Mouse (Mus musculus) retina, embryonic 14.5 days (tissue): ENCODE results near the gene Clybl.

ENCODE experiments used
- DNase-seq: peaks from one replicate; pipeline ENCODE4 v3.0.0-alpha.2; 2015; ENCODE audit warnings: low spot score

Gene Clybl

GRCm38 (mm10) chr14:122249123-122249522, 67.6 kb downstream of the Clybl start:
- no peak for DNase-seq

- no peak for DNase-seq
Measured at GRCm38 (mm10) chr14:122251346-122251745, 69.8 kb downstream of the Clybl start.

DNA sequence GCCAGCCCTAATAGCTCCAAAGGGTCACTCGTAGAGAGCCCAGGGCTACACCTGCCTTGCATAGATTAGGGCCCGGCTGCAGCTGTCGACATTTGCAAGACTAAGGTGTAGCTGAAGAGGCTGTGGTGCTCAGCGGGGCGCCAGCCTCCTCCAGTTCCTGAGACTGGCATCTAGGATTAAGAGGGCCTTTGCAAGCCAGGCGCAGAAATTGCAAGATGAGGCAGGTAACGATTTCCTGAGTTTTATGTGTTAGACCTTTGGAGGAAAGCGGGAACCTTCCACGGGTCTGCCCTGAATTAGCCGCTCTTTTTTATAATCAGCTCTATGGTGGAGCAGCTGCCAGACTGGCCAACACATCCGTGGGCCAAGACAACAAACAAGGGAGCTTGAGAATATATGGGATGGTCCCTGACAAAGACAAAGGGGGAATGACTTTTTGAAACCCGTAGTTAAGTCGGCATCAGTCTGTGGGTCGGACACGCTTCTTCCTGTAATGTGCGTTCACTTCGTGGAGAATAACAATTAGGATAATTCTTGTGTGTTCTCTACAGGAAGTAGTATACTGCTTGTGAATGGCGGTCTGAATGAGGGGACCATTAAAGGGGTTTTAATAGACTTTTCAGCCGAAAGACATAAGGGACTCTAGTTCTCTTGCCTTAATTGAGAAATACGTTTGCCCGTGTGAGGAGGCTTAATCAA, 74.2 kb downstream of the Clybl start:
- DNase-seq: peak; percentile 36

- peak; percentile 74 for DNase-seq
Measured at GRCm38 (mm10) chr14:122256261-122256634, 74.7 kb downstream of the Clybl start.

DNA sequence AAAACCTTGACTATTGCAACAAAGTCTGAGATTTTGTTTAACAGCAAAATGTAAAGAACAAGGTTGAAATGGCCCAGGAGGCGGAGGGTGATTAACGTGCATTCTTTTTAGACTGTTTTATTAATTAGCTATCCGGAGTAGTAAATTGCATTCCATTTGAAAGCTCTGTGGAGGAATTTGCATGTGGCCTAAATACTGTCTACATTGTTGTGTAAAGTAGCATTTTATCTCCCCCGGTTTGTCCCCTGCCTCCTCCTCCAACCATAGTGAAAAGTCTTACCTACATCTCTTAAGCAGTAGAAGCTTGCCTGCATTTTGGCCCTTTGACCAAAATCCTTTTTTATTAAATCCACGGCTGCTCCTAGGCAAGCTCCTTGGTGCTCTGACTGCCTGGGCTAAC, 76.8 kb downstream of the Clybl start:
- DNase-seq: no peak

GRCm38 (mm10) chr14:122261250-122261649, 79.7 kb downstream of the Clybl start:
- DNase-seq: no peak

- no peak for DNase-seq
Measured at GRCm38 (mm10) chr14:122262851-122263659, 81.6 kb downstream of the Clybl start.

DNA sequence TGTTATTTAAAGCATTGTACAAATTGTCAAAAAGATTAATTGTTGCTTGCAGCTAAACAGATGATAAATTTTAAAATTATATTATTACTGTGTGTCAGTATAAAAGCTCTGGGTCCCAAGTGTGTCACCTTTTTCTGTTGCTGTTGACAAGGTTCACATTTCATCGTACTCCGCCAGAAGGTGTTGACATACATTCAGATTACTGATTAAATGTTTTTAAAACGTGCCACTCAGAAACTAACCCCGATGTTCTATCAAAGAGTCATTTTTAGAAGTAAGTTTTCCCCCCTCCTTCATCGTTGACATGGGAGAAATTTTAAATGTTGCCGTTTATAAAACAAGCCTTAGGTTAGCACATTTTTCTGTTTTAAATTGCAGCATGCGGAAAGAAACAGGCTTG, 83.7 kb downstream of the Clybl start:
- no peak for DNase-seq

GRCm38 (mm10) chr14:122267590-122267989, 86.1 kb downstream of the Clybl start:
- no peak for DNase-seq

GRCm38 (mm10) chr14:122271104-122271746, 89.7 kb downstream of the Clybl start:
- no peak for DNase-seq

DNA sequence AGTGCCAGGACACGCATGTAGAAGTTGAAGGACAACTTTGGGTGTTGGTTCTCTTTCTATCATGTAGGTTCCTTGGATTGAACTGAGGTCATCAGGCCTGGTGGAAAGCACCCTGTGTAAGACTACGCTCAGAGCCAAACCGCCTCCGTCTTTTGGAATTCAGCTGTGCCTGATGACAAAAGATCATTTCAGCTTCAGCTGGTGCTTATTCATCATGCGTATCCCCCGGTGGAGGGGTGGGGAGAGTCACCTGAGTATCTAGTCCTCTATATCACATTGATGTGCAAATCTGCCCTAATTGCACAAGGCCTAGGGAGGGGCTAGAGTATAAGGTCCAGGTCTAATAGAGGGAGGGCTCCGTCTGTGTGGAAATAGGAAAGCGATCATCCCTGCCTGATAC, 95.6 kb downstream of the Clybl start:
- no peak for DNase-seq

DNA sequence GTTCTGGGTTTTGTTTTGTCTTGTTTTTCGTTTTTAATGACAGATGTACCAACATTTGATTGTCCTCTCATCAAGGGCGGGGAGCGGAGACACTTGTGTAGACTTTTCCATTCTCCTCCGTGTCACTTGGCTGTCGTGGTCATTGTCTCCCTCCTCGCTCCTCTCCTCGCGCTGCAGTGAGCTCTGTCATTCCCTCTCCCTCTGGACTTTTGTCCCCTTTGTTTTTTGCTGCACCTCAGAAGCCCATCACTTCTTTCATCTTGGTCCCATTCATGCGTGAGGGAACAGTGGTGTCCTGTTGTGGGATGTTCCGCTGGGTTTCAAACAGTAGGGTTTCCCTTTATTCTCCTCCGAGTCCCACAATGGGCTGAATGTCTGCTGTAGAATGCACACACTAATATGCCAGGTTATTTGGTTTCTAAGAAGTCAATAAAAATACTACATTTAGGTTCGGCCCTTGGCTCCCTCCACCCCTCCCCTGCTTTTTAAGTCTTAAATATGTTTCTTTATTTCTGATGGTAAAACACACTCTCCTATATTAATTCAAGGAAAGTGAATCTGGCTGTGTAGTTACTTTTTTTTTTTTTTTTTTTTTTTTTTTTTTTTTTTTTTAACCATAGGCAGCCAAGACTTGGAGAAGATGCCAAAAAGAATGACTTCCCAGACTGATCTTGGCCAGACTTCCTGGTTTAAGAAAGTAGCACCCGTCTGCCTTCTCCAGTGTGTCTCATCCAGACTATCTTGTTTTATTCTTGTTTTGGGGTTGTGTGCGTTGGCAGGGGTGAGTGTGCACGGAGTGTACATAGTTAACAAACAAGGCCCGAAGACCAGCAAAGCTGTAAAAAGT, 98.2 kb downstream of the Clybl start:
- DNase-seq: no peak

DNA sequence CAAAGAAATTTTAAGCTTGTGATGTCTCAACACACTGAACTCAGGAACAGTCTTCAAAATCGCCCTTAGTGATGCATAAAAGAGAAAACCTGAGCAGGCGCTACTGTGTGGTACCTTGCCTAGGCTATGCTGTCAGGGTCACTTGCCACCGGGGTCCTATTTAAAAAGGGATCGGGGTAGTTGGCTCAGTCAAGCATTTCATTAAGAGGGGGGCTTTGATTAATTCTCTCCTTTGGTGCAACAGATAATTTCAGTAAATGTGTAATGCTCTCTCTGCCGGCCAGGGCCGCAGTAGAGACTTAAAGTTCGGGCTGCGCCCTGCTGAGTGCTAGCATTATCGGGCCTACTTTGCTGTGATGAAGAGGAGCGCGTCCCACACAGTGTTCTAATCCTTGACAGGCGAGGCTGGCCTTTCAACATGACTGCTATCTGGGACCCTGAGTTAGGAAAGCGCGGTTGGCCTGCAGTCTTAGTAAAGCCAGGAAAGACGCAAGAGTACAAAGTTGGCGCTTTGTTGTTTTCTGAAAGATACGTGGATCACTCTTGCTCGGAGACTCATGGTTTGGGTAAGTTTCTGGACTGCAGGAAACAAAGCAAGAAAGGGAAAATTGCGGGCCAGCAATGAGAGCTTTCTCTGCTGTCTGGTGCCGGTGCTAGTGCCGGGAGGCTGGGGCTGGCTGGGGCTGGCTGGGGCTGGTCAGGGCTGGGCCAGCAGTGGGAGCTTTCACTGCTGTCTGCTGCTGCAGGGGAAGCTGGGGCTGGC, 99.0 kb downstream of the Clybl start:
- peak; percentile 49 for DNase-seq

- DNase-seq: no peak
Measured at GRCm38 (mm10) chr14:122281072-122281634, 99.6 kb downstream of the Clybl start.

GRCm38 (mm10) chr14:122283959-122284358, 102.5 kb downstream of the Clybl start:
- no peak for DNase-seq

DNA sequence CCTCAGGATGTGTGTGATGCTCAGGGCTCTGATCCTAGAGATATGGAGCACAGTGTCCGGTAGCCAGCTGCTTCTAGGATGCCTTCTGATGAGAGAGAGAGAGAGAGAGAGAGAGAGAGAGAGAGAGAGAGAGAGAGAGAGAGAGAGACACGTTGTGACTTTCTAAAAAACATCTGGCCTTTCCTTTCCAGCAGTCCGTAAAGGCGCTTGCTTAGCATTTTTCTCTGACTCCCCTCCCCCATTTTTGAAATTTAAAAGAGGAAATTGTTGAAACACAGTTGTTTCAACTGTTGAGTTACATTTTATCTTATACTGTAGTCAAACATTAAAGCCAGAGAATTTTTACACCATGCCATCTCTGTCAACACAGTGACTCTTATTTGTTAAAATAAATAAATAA, 114.9 kb downstream of the Clybl start:
- DNase-seq: no peak

DNA sequence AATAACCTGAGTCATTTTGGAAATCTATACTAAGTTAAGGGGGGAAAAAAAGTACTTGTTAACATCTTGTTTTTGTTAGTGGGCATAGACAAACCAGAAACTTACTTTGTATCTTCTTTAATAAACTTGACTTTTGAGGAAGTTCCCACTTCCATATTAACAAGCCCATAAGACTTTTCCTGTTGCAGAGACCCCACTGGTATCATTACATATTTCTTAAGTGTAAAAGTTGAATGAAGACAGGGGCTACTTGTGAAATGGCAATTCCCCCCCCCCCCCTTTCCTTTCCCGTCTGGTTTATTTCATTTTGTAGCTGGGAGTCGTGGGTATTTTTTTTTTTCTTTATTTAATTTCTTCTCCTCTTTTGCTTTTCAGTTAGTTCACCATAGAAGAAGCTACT, 115.4 kb downstream of the Clybl start:
- no peak for DNase-seq

GRCm38 (mm10) chr14:122297386-122298109, 116.0 kb downstream of the Clybl start:
- peak; percentile 40 for DNase-seq

DNA sequence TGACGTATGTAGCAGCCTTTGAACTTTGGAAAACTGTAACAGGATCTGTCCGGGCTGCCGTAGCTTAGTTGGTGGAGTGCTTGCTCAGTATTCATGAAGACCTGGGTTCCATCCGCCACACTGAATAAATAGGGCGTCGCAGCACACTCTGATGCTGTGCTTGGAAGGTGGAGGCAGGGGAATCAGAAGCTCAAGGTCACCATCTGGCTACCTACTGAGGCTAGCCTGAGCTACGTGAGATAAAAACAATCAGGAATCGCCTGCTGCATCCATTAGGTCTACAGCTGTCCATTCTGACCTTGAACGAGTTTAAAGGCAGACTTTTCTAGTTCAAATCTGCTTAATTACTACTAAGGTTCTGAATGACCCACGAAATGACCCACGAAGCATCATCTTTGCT, 118.8 kb downstream of the Clybl start:
- DNase-seq: no peak

DNA sequence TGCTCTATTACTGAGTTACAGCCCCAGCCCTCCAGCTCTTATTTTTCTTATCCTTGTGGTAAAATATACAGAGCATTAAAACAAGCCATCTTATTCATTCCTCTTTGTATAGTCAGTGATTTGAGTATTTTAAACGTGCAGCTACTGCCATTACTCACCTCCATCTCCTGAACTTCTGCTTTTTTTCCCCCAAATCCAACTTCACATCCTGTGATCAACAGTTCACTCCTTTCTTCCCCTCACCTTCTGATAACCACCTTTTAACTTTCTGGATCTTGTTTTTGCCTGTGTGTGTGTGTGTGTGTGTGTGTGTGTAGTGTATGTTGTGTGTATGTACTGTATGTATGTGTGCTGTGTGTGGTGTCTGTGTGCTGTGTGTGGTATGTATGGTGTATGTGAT, 122.3 kb downstream of the Clybl start:
- no peak for DNase-seq
